Mouse (Mus musculus): ENCODE measurements around the gene Pnrc2. TPM values are rescaled to one million over a fixed set of nuclear protein-coding genes. Genes with fewer than 3 reads are reported as not detected.

Pnrc2 gene
- polyA plus RNA-seq, 1 experiment from 2014 or later: 74.9 TPM

DNA sequence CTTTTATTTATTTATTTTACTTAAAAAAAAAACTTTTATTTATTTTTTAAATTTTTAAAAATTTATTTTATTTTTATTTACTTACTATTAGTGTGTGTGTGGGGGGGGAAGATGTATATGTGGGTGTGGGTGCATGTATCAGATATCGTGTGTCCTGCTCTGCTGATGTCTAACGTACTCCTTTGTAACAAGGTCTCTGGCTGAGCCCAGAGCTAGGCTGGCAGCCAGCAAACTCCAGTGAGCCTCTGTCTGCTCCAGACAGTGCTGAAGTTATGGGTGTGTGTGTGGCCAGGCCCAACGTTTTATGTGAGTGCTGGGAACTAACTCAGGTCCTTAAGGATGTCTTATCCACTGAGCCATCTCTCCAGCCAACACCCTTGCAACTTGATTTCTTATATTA lies 38.5 kb upstream of the Pnrc2 start:
- Histone ChIP-seq H3K9me3 (replicated peaks; ENCODE audit: control insufficient read depth, low read length) (no peaks in the 10 kb centered on the region), H3K9ac (ENCODE audit: low read depth, low read length) (no peak overlapping the region), H3K4me3 (ENCODE audit: low read depth, low read length) (no peak overlapping the region), H3K36me3 (ENCODE audit: control insufficient read depth, insufficient read depth) (no peaks in the 10 kb centered on the region), H3K27ac (ENCODE audit: low read length) (peak overlapping the region; percentile 48; the same call in 1 of the 2 replicates), H3K4me1 (ENCODE audit: control insufficient read depth, low read depth, low read length) (peaks cover 17% of the 10 kb centered on the region), H3K27me3 (ENCODE audit: control insufficient read depth, insufficient read depth, low read depth, low read length) (no peaks in the 10 kb centered on the region), H3K4me2 (ENCODE audit: low read depth, low read length) (no peak overlapping the region)
- peak; percentile 23; the same call in 1 of the 2 replicates for ATAC-seq (ENCODE audit: low read depth)
- 14% methylated on average over 3 of the region's 3 CpGs for WGBS (ENCODE audit: insufficient replicate concordance)

DNA sequence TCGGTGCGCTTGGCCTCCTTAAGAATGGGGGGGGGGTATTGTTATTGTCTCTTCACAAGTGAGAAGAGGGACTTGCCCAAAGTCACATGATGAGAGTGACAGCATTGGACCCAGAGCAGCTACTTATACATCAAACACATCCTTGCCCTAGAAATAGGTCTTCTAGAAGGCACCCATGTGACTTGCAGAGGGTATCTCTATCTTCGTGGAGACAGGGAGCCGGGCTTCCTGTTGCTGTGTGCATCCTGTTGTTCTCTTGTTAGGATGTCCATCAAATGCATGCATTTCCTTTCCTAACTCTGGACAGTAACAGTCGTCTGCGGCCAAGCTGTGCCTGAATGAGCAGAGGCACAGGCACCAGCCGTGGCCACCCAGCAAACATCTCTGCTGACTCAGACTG lies 37.9 kb upstream of the Pnrc2 start:
- Histone ChIP-seq H3K4me3 (ENCODE audit: low read depth, low read length) (no peak overlapping the region), H3K27ac (ENCODE audit: low read length) (0 out of 2 replicates have a peak overlapping the region, but pooled peaks have one; percentile 6), H3K4me2 (ENCODE audit: low read depth, low read length) (no peak overlapping the region), H3K4me1 (ENCODE audit: control insufficient read depth, low read depth, low read length) (peaks cover 22% of the 10 kb centered on the region), H3K27me3 (ENCODE audit: control insufficient read depth, insufficient read depth, low read depth, low read length) (no peaks in the 10 kb centered on the region), H3K9me3 (replicated peaks; ENCODE audit: control insufficient read depth, low read length) (no peaks in the 10 kb centered on the region), H3K36me3 (ENCODE audit: control insufficient read depth, insufficient read depth) (no peaks in the 10 kb centered on the region), H3K9ac (ENCODE audit: low read depth, low read length) (no peak overlapping the region)
- peak; percentile 56 for ATAC-seq (ENCODE audit: low read depth)
- WGBS (ENCODE audit: insufficient replicate concordance): 32% methylated on average over 7 of the region's 7 CpGs

GRCm38 (mm10) chr4:135909326-135910066 lies 35.8 kb upstream of the Pnrc2 start:
- no peaks in the 10 kb centered on the region for H3K36me3 ChIP-seq (ENCODE audit: control insufficient read depth, insufficient read depth)
- H3K4me2 ChIP-seq (ENCODE audit: low read depth, low read length): no peak overlapping the region
- no peak for ATAC-seq (ENCODE audit: low read depth)
- H3K4me3 ChIP-seq (ENCODE audit: low read depth, low read length): no peak overlapping the region
- H3K4me1 ChIP-seq (ENCODE audit: control insufficient read depth, low read depth, low read length): peaks cover 25% of the 10 kb centered on the region
- H3K9me3 ChIP-seq (replicated peaks; ENCODE audit: control insufficient read depth, low read length): no peaks in the 10 kb centered on the region
- H3K9ac ChIP-seq (ENCODE audit: low read depth, low read length): no peak overlapping the region
- no peaks in the 10 kb centered on the region for H3K27me3 ChIP-seq (ENCODE audit: control insufficient read depth, insufficient read depth, low read depth, low read length)
- no peak overlapping the region for H3K27ac ChIP-seq (ENCODE audit: low read length)
- 44% methylated on average over 13 of the region's 13 CpGs for WGBS (ENCODE audit: insufficient replicate concordance)

DNA sequence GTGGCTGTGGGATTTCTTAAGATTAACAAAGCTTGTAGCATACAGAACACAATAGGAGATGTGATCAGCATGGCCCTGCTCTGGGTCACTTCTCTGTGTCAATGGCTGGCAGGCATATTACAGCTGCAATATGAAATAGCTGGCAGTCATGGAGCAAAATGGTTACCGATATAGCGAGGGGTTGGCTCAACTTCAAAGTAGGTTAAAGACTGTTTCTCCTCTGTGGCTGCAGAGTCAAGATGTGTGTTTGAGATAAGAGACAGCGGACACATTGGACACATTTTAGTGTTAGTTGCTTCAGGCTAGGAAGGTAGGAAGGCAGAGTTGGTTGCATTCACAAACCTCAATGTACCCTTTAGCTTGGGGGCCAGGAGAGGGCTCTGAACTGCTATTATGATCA lies 33.0 kb upstream of the Pnrc2 start:
- ATAC-seq (ENCODE audit: low read depth): peak; percentile 54
- Histone ChIP-seq H3K27ac (ENCODE audit: low read length) (peak overlapping the region; percentile 46), H3K9ac (ENCODE audit: low read depth, low read length) (peak overlapping the region; percentile 11; the same call in 1 of the 2 replicates), H3K36me3 (ENCODE audit: control insufficient read depth, insufficient read depth) (no peaks in the 10 kb centered on the region), H3K4me3 (ENCODE audit: low read depth, low read length) (no peak overlapping the region), H3K9me3 (replicated peaks; ENCODE audit: control insufficient read depth, low read length) (no peaks in the 10 kb centered on the region), H3K4me1 (ENCODE audit: control insufficient read depth, low read depth, low read length) (peaks cover 17% of the 10 kb centered on the region), H3K4me2 (ENCODE audit: low read depth, low read length) (0 out of 2 replicates have a peak overlapping the region, but pooled peaks have one; percentile 15), H3K27me3 (ENCODE audit: control insufficient read depth, insufficient read depth, low read depth, low read length) (no peaks in the 10 kb centered on the region)
- 18% methylated on average over 3 of the region's 3 CpGs for WGBS (ENCODE audit: insufficient replicate concordance)

DNA sequence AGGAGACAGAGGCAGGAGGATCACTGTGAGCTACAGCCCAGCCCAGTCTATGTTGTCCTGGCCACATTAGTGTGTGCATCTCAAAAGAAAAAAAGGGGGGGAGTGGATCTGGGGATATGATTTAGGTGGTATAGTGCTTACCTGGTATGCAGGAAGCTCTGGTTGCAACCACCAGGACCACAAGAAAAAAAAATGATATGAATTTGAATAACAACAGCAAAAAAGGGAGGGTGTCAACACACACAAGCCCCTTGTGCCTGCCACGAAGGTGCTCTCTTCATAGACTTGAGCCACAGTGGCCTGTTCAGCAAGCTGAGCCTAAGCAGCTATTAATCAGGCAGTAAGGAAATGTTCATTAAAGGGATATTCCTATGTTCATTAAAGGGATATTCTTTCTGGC lies 31.2 kb upstream of the Pnrc2 start:
- no peak for ATAC-seq (ENCODE audit: low read depth)
- H3K4me1 ChIP-seq (ENCODE audit: control insufficient read depth, low read depth, low read length): peaks cover 12% of the 10 kb centered on the region
- no peak overlapping the region for H3K9ac ChIP-seq (ENCODE audit: low read depth, low read length)
- 65% methylated on average over 1 of the region's 1 CpGs for WGBS (ENCODE audit: insufficient replicate concordance)
- H3K9me3 ChIP-seq (replicated peaks; ENCODE audit: control insufficient read depth, low read length): no peaks in the 10 kb centered on the region
- no peak overlapping the region for H3K4me3 ChIP-seq (ENCODE audit: low read depth, low read length)
- H3K36me3 ChIP-seq (ENCODE audit: control insufficient read depth, insufficient read depth): no peaks in the 10 kb centered on the region
- no peak overlapping the region for H3K27ac ChIP-seq (ENCODE audit: low read length)
- no peaks in the 10 kb centered on the region for H3K27me3 ChIP-seq (ENCODE audit: control insufficient read depth, insufficient read depth, low read depth, low read length)
- H3K4me2 ChIP-seq (ENCODE audit: low read depth, low read length): no peak overlapping the region

DNA sequence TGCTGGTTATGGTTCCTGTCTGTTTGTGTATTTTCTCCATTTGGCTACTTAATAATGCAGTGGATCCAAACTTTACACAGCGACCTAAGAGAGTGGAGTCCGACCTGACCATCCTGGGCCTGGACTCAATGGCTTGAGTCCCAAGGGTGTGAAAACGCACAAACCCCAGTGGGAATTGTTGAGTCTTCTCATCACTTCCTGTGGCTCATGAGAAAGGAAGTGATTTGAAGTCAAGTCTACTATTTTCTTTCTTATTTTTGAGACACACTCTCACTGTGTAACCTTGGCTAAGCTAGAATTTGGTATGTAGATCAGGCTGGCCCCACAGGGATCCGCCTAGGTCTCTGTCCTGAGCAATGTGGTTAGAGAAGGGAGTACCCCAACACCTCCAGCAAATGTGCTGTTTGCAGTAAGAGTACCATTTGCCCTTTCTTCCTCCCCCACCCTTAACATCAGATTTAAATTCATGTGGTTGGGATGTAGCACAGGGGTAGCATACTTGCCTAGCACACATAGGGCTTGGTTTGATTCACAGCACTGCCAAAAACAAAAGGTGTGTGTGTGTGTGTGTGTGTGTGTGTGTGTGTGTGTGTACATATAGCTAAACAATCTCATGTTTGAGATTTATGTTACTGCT lies 29.1 kb upstream of the Pnrc2 start:
- Histone ChIP-seq H3K27me3 (ENCODE audit: control insufficient read depth, insufficient read depth, low read depth, low read length) (no peaks in the 10 kb centered on the region), H3K9ac (ENCODE audit: low read depth, low read length) (no peak overlapping the region)
- WGBS (ENCODE audit: insufficient replicate concordance): 70% methylated on average over 4 of the region's 4 CpGs

DNA sequence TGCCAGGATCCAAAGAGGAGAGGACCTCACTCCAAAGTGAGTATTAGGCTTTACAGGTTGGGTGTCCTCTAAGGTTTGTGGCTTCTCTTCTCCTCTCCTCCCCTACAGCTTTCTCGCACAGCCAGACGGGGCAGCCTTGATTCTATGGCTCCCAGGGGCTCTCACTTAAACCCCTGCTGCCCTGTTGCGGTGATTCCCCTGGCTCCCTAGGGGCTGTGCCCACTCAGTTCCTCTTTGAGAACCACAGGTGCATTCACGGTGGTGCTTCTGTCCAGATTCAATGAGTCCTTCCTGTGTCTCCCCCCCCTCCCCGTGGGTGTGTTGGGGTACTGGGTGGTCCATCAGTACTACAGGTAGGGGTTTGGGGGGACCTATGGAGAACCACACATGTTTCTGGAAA lies 26.4 kb upstream of the Pnrc2 start:
- no peak for ATAC-seq (ENCODE audit: low read depth)
- no peaks in the 10 kb centered on the region for H3K27me3 ChIP-seq (ENCODE audit: control insufficient read depth, insufficient read depth, low read depth, low read length)
- H3K36me3 ChIP-seq (ENCODE audit: control insufficient read depth, insufficient read depth): no peaks in the 10 kb centered on the region
- no peak overlapping the region for H3K4me3 ChIP-seq (ENCODE audit: low read depth, low read length)
- H3K9me3 ChIP-seq (replicated peaks; ENCODE audit: control insufficient read depth, low read length): no peaks in the 10 kb centered on the region
- 66% methylated on average over 5 of the region's 5 CpGs for WGBS (ENCODE audit: insufficient replicate concordance)
- no peak overlapping the region for H3K9ac ChIP-seq (ENCODE audit: low read depth, low read length)
- no peak overlapping the region for H3K27ac ChIP-seq (ENCODE audit: low read length)
- peaks cover 38% of the 10 kb centered on the region for H3K4me1 ChIP-seq (ENCODE audit: control insufficient read depth, low read depth, low read length)
- H3K4me2 ChIP-seq (ENCODE audit: low read depth, low read length): no peak overlapping the region

More for the DNA sequence above, 29.1 kb upstream of the Pnrc2 start:
- Histone ChIP-seq H3K4me2 (ENCODE audit: low read depth, low read length) (no peak overlapping the region), H3K9me3 (replicated peaks; ENCODE audit: control insufficient read depth, low read length) (no peaks in the 10 kb centered on the region), H3K4me1 (ENCODE audit: control insufficient read depth, low read depth, low read length) (peaks cover 20% of the 10 kb centered on the region), H3K27ac (ENCODE audit: low read length) (no peak overlapping the region), H3K36me3 (ENCODE audit: control insufficient read depth, insufficient read depth) (no peaks in the 10 kb centered on the region), H3K4me3 (ENCODE audit: low read depth, low read length) (no peak overlapping the region)
- no peak for ATAC-seq (ENCODE audit: low read depth)

DNA sequence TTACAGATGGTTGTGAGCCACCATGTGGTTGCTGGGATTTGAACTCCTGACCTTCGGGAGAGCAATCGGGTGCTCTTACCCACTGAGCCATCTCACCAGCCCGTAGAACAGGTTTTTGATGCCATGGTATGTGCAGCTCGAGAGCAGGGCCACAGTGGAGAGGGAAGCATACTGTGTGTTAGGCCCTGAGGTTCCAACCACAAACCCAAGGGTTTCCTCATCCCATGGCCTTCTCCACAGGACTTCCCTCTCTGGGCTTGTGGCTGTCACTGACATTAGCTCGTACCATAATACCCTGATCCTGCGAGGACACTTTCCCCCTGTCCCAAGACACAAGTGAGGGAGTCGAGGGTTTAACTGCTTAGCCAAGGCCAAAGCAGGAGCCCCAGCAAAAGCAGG lies 25.4 kb upstream of the Pnrc2 start:
- Histone ChIP-seq H3K9ac (ENCODE audit: low read depth, low read length) (no peak overlapping the region), H3K27ac (ENCODE audit: low read length) (peak overlapping the region; percentile 92)

GRCm38 (mm10) chr4:135898380-135899049 lies 24.9 kb upstream of the Pnrc2 start:
- Histone ChIP-seq H3K27ac (ENCODE audit: low read length) (peak overlapping the region; percentile 92), H3K4me2 (ENCODE audit: low read depth, low read length) (peak overlapping the region; percentile 62), H3K4me3 (ENCODE audit: low read depth, low read length) (peak overlapping the region; percentile 33), H3K36me3 (ENCODE audit: control insufficient read depth, insufficient read depth) (no peaks in the 10 kb centered on the region), H3K4me1 (ENCODE audit: control insufficient read depth, low read depth, low read length) (peaks cover 41% of the 10 kb centered on the region), H3K9me3 (replicated peaks; ENCODE audit: control insufficient read depth, low read length) (no peaks in the 10 kb centered on the region), H3K9ac (ENCODE audit: low read depth, low read length) (peak overlapping the region; percentile 47), H3K27me3 (ENCODE audit: control insufficient read depth, insufficient read depth, low read depth, low read length) (no peaks in the 10 kb centered on the region)
- peak; percentile 92 for ATAC-seq (ENCODE audit: low read depth)
- 10% methylated on average over 8 of the region's 9 CpGs for WGBS (ENCODE audit: insufficient replicate concordance)

More for the DNA sequence above, 25.4 kb upstream of the Pnrc2 start:
- no peak for ATAC-seq (ENCODE audit: low read depth)
- no peak overlapping the region for H3K4me2 ChIP-seq (ENCODE audit: low read depth, low read length)
- H3K36me3 ChIP-seq (ENCODE audit: control insufficient read depth, insufficient read depth): no peaks in the 10 kb centered on the region
- WGBS (ENCODE audit: insufficient replicate concordance): 60% methylated on average over 7 of the region's 7 CpGs
- peaks cover 41% of the 10 kb centered on the region for H3K4me1 ChIP-seq (ENCODE audit: control insufficient read depth, low read depth, low read length)
- H3K9me3 ChIP-seq (replicated peaks; ENCODE audit: control insufficient read depth, low read length): no peaks in the 10 kb centered on the region
- no peaks in the 10 kb centered on the region for H3K27me3 ChIP-seq (ENCODE audit: control insufficient read depth, insufficient read depth, low read depth, low read length)
- H3K4me3 ChIP-seq (ENCODE audit: low read depth, low read length): no peak overlapping the region
